Mouse (Mus musculus): ENCODE measurements around the gene Khdc4. TPM values are rescaled to one million over a fixed set of nuclear protein-coding genes. Genes with fewer than 3 reads are reported as not detected.

The Khdc4 gene
- polyA plus RNA-seq, 1 experiment from 2014 or later: 18.8 TPM

GRCm38 (mm10) chr3:88740147-88740546 lies 54.5 kb downstream of the Khdc4 start:
- TF ChIP-seq CTCF (IDR thresholded peaks at IDR 0.05; ENCODE audit: low read depth) (peak; percentile 35), EP300 (IDR thresholded peaks at IDR 0.05; ENCODE audit: low read depth) (no peak)
- H3K4me1 ChIP-seq (ENCODE audit: insufficient read depth): no peaks in the 10 kb centered on the region
- no peaks in the 10 kb centered on the region for H3K27me3 ChIP-seq (ENCODE audit: insufficient read depth, low read length)
- H3K4me3 ChIP-seq (ENCODE audit: low read depth, low read length): no peak overlapping the region
- H3K36me3 ChIP-seq (replicated peaks; ENCODE audit: insufficient read depth, low read length): no peaks in the 10 kb centered on the region
- ATAC-seq (no peak), DNase-seq (no peak)
- H3K4me2 ChIP-seq (ENCODE audit: low read depth, low read length): no peak overlapping the region
- 86% methylated on average over 3 of the region's 3 CpGs for WGBS (ENCODE audit: insufficient replicate concordance)
- H3K27ac ChIP-seq (ENCODE audit: low read depth): no peak overlapping the region
- H3K9ac ChIP-seq (replicated peaks): no peak overlapping the region
- H3K9me3 ChIP-seq (ENCODE audit: low read length): no peaks in the 10 kb centered on the region

DNA sequence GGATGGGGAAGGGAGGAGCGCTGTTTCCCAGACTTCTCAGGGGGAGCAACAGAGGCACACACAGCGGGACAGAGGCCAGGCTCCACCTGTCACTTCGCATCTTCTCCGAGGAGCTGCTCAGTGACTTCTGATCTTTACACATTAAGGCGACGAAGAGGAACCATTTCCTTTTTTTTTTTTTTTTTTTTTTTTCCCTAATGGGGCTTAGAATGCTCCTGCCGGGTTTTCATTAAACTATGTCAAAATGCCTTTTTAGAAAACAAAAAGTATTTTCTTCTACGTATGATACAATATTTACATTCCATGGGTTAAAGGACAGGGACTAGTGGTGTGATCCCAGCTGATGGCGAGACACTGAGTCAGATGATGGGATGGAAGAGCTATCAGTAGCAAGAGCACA lies 59.9 kb downstream of the Khdc4 start:
- Histone ChIP-seq H3K27ac (ENCODE audit: low read depth) (no peak overlapping the region), H3K27me3 (ENCODE audit: insufficient read depth, low read length) (no peaks in the 10 kb centered on the region)
- DNase-seq: no peak

GRCm38 (mm10) chr3:88746139-88746870 lies 60.7 kb downstream of the Khdc4 start:
- Histone ChIP-seq H3K27ac (ENCODE audit: low read depth) (no peak overlapping the region), H3K36me3 (replicated peaks; ENCODE audit: insufficient read depth, low read length) (no peaks in the 10 kb centered on the region), H3K4me3 (ENCODE audit: low read depth, low read length) (no peak overlapping the region), H3K9ac (replicated peaks) (no peak overlapping the region), H3K4me2 (ENCODE audit: low read depth, low read length) (no peak overlapping the region), H3K9me3 (ENCODE audit: low read length) (peaks cover 3% of the 10 kb centered on the region; the same call in 1 of the 2 replicates), H3K27me3 (ENCODE audit: insufficient read depth, low read length) (no peaks in the 10 kb centered on the region), H3K4me1 (ENCODE audit: insufficient read depth) (no peaks in the 10 kb centered on the region)
- TF ChIP-seq EP300 (IDR thresholded peaks at IDR 0.05; ENCODE audit: low read depth) (no peak), CTCF (IDR thresholded peaks at IDR 0.05; ENCODE audit: low read depth) (no peak)
- 74% methylated on average over 14 of the region's 15 CpGs for WGBS (ENCODE audit: insufficient replicate concordance)
- DNase-seq: no peak
- no peak for ATAC-seq

More for the DNA sequence above, 59.9 kb downstream of the Khdc4 start:
- TF ChIP-seq CTCF (IDR thresholded peaks at IDR 0.05; ENCODE audit: low read depth) (no peak), EP300 (IDR thresholded peaks at IDR 0.05; ENCODE audit: low read depth) (no peak)
- Histone ChIP-seq H3K36me3 (replicated peaks; ENCODE audit: insufficient read depth, low read length) (no peaks in the 10 kb centered on the region), H3K9ac (replicated peaks) (no peak overlapping the region), H3K9me3 (ENCODE audit: low read length) (peaks cover 3% of the 10 kb centered on the region; the same call in 1 of the 2 replicates), H3K4me3 (ENCODE audit: low read depth, low read length) (no peak overlapping the region), H3K4me2 (ENCODE audit: low read depth, low read length) (no peak overlapping the region), H3K4me1 (ENCODE audit: insufficient read depth) (no peaks in the 10 kb centered on the region)
- ATAC-seq: no peak
- 77% methylated on average over 9 of the region's 9 CpGs for WGBS (ENCODE audit: insufficient replicate concordance)

GRCm38 (mm10) chr3:88746871-88747231 lies 61.2 kb downstream of the Khdc4 start:
- WGBS (ENCODE audit: insufficient replicate concordance): 59% methylated on average over 4 of the region's 4 CpGs
- TF ChIP-seq EP300 (IDR thresholded peaks at IDR 0.05; ENCODE audit: low read depth) (no peak), CTCF (IDR thresholded peaks at IDR 0.05; ENCODE audit: low read depth) (no peak)
- no peak overlapping the region for H3K27ac ChIP-seq (ENCODE audit: low read depth)

GRCm38 (mm10) chr3:88754283-88754682 lies 68.7 kb downstream of the Khdc4 start:
- WGBS (ENCODE audit: insufficient replicate concordance): 50% methylated on average over 4 of the region's 4 CpGs
- Histone ChIP-seq H3K27ac (ENCODE audit: low read depth) (no peak overlapping the region), H3K4me3 (ENCODE audit: low read depth, low read length) (no peak overlapping the region), H3K4me2 (ENCODE audit: low read depth, low read length) (no peak overlapping the region), H3K9me3 (ENCODE audit: low read length) (no peaks in the 10 kb centered on the region), H3K4me1 (ENCODE audit: insufficient read depth) (peaks cover 3% of the 10 kb centered on the region; the same call in 1 of the 2 replicates), H3K9ac (replicated peaks) (no peak overlapping the region), H3K27me3 (ENCODE audit: insufficient read depth, low read length) (no peaks in the 10 kb centered on the region), H3K36me3 (replicated peaks; ENCODE audit: insufficient read depth, low read length) (no peaks in the 10 kb centered on the region)
- no peak for DNase-seq
- peak; percentile 50 for TF ChIP-seq CTCF (IDR thresholded peaks at IDR 0.05; ENCODE audit: low read depth)
- TF ChIP-seq EP300 (IDR thresholded peaks at IDR 0.05; ENCODE audit: low read depth): no peak
- ATAC-seq: peak; percentile 44; the same call in 1 of the 2 replicates

More at GRCm38 (mm10) chr3:88746871-88747231, 61.2 kb downstream of the Khdc4 start:
- Histone ChIP-seq H3K4me3 (ENCODE audit: low read depth, low read length) (no peak overlapping the region), H3K36me3 (replicated peaks; ENCODE audit: insufficient read depth, low read length) (no peaks in the 10 kb centered on the region), H3K4me2 (ENCODE audit: low read depth, low read length) (no peak overlapping the region), H3K9me3 (ENCODE audit: low read length) (peaks cover 3% of the 10 kb centered on the region; the same call in 1 of the 2 replicates), H3K9ac (replicated peaks) (no peak overlapping the region), H3K4me1 (ENCODE audit: insufficient read depth) (no peaks in the 10 kb centered on the region), H3K27me3 (ENCODE audit: insufficient read depth, low read length) (no peaks in the 10 kb centered on the region)
- no peak for ATAC-seq
- DNase-seq: no peak

DNA sequence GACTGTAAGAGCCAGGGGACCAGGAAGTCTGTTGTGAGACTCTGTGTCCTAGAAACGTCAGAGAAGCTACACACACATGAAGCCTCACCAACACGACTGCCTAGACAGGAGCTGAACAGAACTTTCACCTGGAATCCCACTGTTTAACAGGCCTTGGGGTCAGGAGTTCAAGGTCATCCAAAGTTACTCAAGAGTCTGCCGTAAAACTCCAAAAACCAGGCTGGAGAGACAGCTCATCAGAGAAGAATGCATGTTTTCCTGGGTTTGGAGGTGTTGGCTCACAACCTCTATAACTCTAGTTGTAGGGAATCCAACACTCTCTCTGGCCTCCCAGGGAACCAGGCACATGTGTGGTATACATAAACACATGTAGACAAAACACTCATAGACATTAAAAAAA lies 69.9 kb downstream of the Khdc4 start:
- 55% methylated on average over 3 of the region's 3 CpGs for WGBS (ENCODE audit: insufficient replicate concordance)
- DNase-seq: no peak
- peak; percentile 49 for ATAC-seq
- H3K4me1 ChIP-seq (ENCODE audit: insufficient read depth): peaks cover 3% of the 10 kb centered on the region; the same call in 1 of the 2 replicates
- no peak overlapping the region for H3K27ac ChIP-seq (ENCODE audit: low read depth)
- H3K4me3 ChIP-seq (ENCODE audit: low read depth, low read length): no peak overlapping the region
- H3K27me3 ChIP-seq (ENCODE audit: insufficient read depth, low read length): no peaks in the 10 kb centered on the region
- H3K9ac ChIP-seq (replicated peaks): no peak overlapping the region
- no peaks in the 10 kb centered on the region for H3K9me3 ChIP-seq (ENCODE audit: low read length)
- TF ChIP-seq CTCF (IDR thresholded peaks at IDR 0.05; ENCODE audit: low read depth) (no peak), EP300 (IDR thresholded peaks at IDR 0.05; ENCODE audit: low read depth) (no peak)
- no peaks in the 10 kb centered on the region for H3K36me3 ChIP-seq (replicated peaks; ENCODE audit: insufficient read depth, low read length)
- H3K4me2 ChIP-seq (ENCODE audit: low read depth, low read length): no peak overlapping the region
